Mouse (Mus musculus) cerebellum, adult 2 months (tissue): ENCODE data around the gene Rgs9bp. TPM values are rescaled to one million over a fixed set of nuclear protein-coding genes. Genes with fewer than 3 reads are reported as not detected.
"Not testable (repeated sequence)": the region's sequence is repeated elsewhere in the genome, so short reads cannot be mapped to it uniquely, and the experiment has no call there.

ENCODE experiments used
- DNase-seq, 2 experiments: peaks; one replicate each; pipeline ENCODE4 v3.0.0; 2021
- H3K27ac ChIP-seq: fragments of 200-500 bp; 2 replicates; pipeline ENCODE4 v1.5.1; 2012; ENCODE audit warnings: low read length, control low read depth, inconsistent platforms; ENCODE audit not compliant: insufficient read depth
- H3K27me3 ChIP-seq: fragments of 200-500 bp; 2 replicates; pipeline ENCODE4 v1.6.1; 2012; ENCODE audit warnings: inconsistent platforms, mild to moderate bottlenecking, low read length, moderate library complexity; ENCODE audit not compliant: control insufficient read depth, insufficient read depth
- H3K4me1 ChIP-seq: fragments of 200-500 bp; 2 replicates; pipeline ENCODE4 v1.6.1; 2011; ENCODE audit warnings: low read length; ENCODE audit not compliant: control insufficient read depth, insufficient read depth
- H3K4me3 ChIP-seq: fragments of 200-500 bp; replicated peaks from 2 replicates; pipeline ENCODE3; 2011; ENCODE audit warnings: mild to moderate bottlenecking, low read depth, low read length, control low read depth; ENCODE audit not compliant: insufficient read depth
- CTCF ChIP-seq: fragments of 200-500 bp; IDR thresholded peaks from 2 replicates; pipeline ENCODE4 v1.5.1; 2011; ENCODE audit warnings: low read depth, mild to moderate bottlenecking, control low read depth, low read length, moderate library complexity, borderline replicate concordance; ENCODE audit not compliant: insufficient read depth
- POLR2A ChIP-seq: fragments of 200-500 bp; IDR thresholded peaks from 2 replicates; pipeline ENCODE4 v1.6.1; 2011; ENCODE audit warnings: low read length, control low read depth, borderline replicate concordance; ENCODE audit not compliant: insufficient read depth
- WGBS: fragments of 180-500 bp; shearing (Covaris S2); methylation state at CpG from one replicate; pipeline ENCODE4 v1.1.7; 2018; 5-methylcytosine and 5-hydroxymethylcytosine counted together
- polyA plus RNA-seq: library from polyadenylated mRNA; depleted of rRNA; stranded (reverse); fragments of >200 nt; gene quantifications from 2 replicates; pipeline ENCODE4 v1.2.3, GENCODE M21; 2012; rRNA removed

The Rgs9bp gene
- polyA plus RNA-seq, 1 experiment = 0.07 TPM

GRCm38 (mm10) chr7:35545881-35546280, 39.5 kb downstream of the Rgs9bp start:
- Histone ChIP-seq H3K4me1 (no peaks in the 10 kb centered on the region), H3K4me3 (no peak overlapping the region), H3K27me3 (no peaks in the 10 kb centered on the region), H3K27ac (no peak overlapping the region)
- 29% methylated on average over 4 of the region's 4 CpGs for WGBS
- peak; percentile 52 to 58 for DNase-seq
- TF ChIP-seq POLR2A (no peak), CTCF (peak; percentile 75; the same call in 1 of the 2 replicates)

- H3K4me3 ChIP-seq = no peak within 1 kb of the TSS
- no peaks in the 10 kb centered on the region for H3K4me1 ChIP-seq
- 91% methylated on average over 17 of the region's 17 CpGs for WGBS
- no peak for TF ChIP-seq POLR2A
- no peak for TF ChIP-seq CTCF
- no peak for DNase-seq
- no peak within 1 kb of the TSS for H3K27ac ChIP-seq
- H3K27me3 ChIP-seq = no peaks in the 10 kb centered on the region
These were observed 47.8 kb downstream of the Rgs9bp start, which contains the start of gene Tdrd12 for GRCm38 (mm10) chr7:35537562-35537961. Tdrd12 (minus strand) TSS chr7:35537745.

- 80% methylated on average over 12 of the region's 12 CpGs for WGBS
- Histone ChIP-seq H3K27ac (no peak overlapping the region), H3K27me3 (no peaks in the 10 kb centered on the region), H3K4me1 (no peaks in the 10 kb centered on the region), H3K4me3 (no peak overlapping the region)
- TF ChIP-seq CTCF (no peak), POLR2A (no peak)
- DNase-seq = no peak
These were observed 49.5 kb downstream of the Rgs9bp start for GRCm38 (mm10) chr7:35535750-35536512.

- not testable (repeated sequence) for H3K4me3 ChIP-seq, H3K4me1 ChIP-seq, H3K27me3 ChIP-seq, DNase-seq, H3K27ac ChIP-seq
- 58% methylated on average over 1 of the region's 1 CpGs for WGBS
These were observed 54.8 kb downstream of the Rgs9bp start for GRCm38 (mm10) chr7:35530544-35530943.

GRCm38 (mm10) chr7:35530026-35530425, 55.4 kb downstream of the Rgs9bp start:
- Histone ChIP-seq H3K4me3 (no peak overlapping the region), H3K4me1 (no peaks in the 10 kb centered on the region), H3K27ac (no peak overlapping the region), H3K27me3 (no peaks in the 10 kb centered on the region)
- WGBS = 73% methylated on average over 3 of the region's 3 CpGs
- TF ChIP-seq POLR2A (no peak), CTCF (no peak)
- DNase-seq = no peak

Other genes with a start within 250 kb of the Rgs9bp start
- 4.3 and 4.5 TPM in 2 replicates for gene Faap24, start 188.7 kb downstream of the Rgs9bp start, polyA plus RNA-seq
- 16.7 and 17.2 TPM in 2 replicates for gene Cep89, start 188.5 kb downstream of the Rgs9bp start, polyA plus RNA-seq
- 0.10 TPM in 1 of 2 replicates, not detected in the other for gene Slc7a9, start 136.8 kb downstream of the Rgs9bp start, polyA plus RNA-seq
- 0.35 and 0.54 TPM in 2 replicates for gene Tdrd12, start 47.8 kb downstream of the Rgs9bp start, polyA plus RNA-seq
- 88.4 and 103 TPM in 2 replicates for gene Nudt19, start 29.3 kb downstream of the Rgs9bp start, polyA plus RNA-seq
- gene Ankrd27, start 662 bp upstream of the Rgs9bp start, polyA plus RNA-seq = 23.5 and 25.0 TPM in 2 replicates
- 93.8 and 99.5 TPM in 2 replicates for gene Pdcd5, start 61.9 kb upstream of the Rgs9bp start, polyA plus RNA-seq
- gene Dpy19l3, start 168.9 kb upstream of the Rgs9bp start, polyA plus RNA-seq = 25.5 TPM in 2 replicates
- 13.9 and 14.6 TPM in 2 replicates for gene Zfp507, start 217.4 kb upstream of the Rgs9bp start, polyA plus RNA-seq